Mouse (Mus musculus) lung, postnatal 14 days (tissue): Measurements from ENCODE around the gene BC055324.
"Not testable (repeated sequence)": the region's sequence is repeated elsewhere in the genome, so short reads cannot be mapped to it uniquely, and the experiment has no call there.

Experiments
- DNase-seq: peaks from one replicate; pipeline ENCODE4 v3.0.0; 2021

BC055324 gene

DNA sequence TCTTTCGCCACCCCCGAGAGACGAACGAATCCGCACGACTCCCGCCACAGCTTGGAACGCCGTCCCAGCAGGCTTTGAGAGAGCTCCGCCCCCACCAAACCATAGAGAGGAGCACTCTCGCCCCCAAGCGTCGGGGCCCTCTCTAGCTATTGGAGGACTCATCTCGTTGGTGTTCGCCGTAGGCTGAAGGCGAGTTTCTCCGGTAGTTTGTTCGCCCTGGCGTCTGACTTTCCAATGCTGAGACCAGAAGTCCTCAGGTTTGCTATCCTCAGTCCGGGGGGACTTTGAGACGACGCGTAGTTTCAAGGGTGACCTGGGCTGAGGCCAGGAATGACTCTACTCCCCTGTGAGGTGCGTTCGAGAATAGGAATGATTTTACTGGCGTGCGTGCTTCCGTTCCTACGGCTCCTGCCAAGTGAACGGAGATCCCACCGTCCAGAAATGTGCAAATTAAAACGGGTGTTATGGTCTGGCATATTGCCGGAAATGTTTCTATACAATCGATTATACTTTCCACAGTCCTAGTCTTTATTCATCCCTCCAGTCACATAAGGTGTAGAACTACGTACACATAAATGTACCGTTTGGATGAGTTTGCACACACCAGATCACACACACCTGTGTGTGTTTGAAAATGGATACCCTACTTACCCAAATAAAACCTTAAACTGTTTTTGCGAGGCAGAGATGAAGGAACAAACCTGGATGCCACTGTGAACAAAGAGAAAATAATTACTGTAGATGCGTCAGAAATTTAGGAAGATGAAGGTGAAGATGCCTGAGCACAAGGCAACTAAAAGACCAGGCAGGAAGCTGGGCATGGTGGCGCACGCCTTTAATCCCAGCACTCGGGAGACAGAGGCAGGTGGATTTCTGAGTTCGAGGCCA is at the start of gene BC055324, which contains the start of gene Mettl18:
BC055324 (minus strand) TSS at position 76 of the 888 bp plus-strand sequence.
Mettl18 (plus strand) TSS at position 169 of the 888 bp plus-strand sequence.
- DNase-seq = peak; percentile 90

DNA sequence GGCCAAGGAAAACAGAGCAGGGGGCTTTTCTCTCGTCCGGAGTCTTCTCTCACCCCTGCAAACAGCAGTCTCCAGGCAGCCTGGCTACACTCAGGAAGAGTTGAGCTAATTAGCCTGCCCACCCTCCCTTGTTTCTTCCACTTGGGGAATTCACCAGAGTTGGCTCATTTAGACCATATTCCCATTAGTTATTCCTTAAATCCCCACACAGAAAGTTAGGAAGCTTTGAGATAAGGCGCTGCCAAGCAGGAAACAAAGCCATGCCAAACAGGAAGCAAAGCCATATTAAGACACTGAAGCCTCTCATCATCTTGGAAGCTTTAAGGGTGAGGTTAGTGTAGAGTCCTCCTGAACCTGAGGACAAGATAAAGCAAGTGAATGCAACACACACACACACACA is 49.0 kb upstream of the BC055324 start:
- DNase-seq = peak; percentile 27

DNA sequence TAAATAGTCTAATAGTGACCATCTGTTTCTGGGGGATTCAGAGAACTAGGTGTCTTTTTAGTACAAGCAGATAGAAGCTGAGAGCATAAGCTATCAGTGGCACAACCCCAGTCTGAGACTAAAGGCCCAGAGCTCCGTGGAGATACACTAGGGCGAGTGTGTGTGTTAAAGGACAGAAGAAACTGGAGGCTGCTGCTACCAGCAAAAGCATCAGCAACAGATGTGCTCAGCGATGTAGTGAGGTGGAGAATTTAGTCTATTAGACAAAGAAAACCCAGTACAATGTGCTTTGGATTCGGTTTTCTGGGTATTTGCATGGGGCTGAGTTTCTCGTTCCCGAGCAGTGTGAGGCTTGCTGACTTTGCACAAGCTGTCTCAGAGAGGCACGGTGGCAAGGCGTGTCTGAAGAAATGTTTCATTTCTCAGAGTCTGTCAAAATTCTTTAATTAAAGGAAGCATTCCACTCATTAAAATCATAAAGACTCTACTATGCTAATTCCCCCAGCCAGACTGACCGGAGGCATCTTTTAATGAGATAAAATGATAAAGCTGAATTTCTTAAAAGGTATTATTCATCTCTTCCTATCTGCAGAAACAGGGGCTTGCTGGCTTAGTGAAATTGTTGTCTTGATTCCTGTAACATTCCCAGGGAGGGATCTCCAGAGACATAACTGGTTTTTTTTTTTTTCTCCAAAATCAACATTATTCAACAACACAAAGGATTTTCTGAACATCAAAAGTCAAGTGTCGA is 46.0 kb upstream of the BC055324 start:
- DNase-seq = no peak

DNA sequence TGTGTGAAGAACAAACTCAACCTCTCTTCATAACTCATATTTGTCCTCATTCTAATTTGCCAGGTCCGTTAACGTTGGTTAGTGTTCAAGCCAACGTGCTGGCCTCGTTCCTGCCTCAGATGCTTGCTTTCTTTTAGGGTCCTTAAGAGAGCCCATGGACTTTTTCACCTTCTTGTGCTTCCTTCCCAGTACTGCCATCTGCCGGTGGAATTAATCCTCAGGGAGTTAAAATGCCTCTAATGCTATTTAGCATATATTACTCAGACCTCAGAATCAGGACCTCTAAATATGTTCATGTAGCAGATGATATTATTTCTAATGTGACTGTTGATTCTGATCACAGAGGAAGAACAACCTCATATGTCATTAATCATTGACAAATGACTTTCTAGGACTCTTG is 32.8 kb upstream of the BC055324 start:
- peak; percentile 36 for DNase-seq

DNA sequence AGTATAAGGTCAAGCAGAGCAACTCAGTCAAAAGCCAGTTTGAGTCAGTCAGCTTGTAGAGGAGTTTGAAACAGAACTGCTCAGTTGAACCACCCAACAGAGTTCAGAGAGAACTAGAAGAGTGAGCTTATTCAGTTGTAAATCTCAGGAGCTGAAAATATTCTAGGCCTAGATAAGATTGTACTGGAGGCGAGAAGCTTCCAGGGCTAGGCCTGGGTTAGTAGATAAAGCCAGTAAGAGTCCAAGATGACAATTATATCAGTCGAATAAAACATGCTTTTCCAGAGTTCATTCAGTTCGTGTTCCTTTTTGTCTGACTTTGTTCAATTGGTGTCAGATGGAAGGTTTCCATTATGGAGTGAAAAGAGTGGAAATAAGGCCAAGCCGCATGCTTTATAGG is 31.1 kb upstream of the BC055324 start:
- no peak for DNase-seq

DNA sequence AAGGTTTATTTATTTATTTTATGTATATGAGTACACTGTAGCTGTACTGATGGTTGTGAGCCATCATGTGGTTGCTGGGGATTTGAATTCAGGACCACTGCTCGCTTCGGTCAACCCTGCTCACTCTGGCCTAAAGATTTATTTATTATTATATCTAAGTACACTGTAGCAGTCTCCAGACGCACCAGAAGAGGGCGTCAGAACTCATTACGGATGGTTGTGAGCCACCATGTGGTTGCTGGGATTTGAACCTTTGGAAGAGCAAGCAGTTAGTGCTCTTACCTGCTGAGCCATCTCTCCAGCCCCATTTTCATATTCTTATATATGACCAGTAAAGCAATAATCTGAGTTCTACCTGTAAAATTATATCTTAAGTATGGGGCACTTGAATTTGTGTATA is 27.5 kb upstream of the BC055324 start:
- DNase-seq = not testable (repeated sequence)

DNA sequence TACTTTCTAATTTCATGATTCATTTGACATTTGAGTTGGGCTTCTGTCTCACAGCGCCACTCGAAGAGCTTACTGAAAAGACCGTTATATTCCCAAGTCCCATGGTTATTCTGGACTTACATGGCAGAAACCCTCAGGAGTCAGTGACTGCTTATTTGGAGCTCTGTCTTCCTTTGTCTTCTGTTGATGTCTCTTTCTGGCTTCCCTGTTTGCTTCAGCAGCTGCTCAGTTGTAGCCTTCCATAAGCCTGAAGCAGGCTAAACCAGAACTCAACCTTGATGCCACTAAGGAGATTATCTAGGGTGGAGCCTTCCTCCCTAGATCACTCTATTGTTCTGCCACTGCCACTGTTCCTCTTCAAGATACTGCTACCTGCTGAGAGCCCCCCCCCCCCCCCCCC is 26.1 kb upstream of the BC055324 start:
- not testable (repeated sequence) for DNase-seq

DNA sequence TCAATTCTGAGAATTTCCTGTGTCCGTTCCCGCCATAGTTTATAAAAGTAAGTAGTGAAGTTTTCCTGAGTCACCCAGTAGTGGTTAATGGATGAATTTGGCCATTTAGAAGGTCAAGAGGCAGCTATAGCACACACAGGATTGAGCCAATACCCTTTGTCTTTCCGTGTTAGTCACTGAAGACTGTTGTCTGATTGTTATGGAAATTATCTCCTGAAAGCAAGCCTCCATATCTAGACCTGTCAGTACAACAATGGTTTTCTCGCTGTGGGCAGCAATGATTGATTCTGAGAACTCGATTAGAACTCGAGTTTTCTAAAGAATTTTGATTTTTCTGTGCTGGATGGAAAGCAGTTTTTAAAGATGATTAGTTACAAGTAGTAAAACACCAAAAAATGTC is 25.2 kb upstream of the BC055324 start:
- no peak for DNase-seq

DNA sequence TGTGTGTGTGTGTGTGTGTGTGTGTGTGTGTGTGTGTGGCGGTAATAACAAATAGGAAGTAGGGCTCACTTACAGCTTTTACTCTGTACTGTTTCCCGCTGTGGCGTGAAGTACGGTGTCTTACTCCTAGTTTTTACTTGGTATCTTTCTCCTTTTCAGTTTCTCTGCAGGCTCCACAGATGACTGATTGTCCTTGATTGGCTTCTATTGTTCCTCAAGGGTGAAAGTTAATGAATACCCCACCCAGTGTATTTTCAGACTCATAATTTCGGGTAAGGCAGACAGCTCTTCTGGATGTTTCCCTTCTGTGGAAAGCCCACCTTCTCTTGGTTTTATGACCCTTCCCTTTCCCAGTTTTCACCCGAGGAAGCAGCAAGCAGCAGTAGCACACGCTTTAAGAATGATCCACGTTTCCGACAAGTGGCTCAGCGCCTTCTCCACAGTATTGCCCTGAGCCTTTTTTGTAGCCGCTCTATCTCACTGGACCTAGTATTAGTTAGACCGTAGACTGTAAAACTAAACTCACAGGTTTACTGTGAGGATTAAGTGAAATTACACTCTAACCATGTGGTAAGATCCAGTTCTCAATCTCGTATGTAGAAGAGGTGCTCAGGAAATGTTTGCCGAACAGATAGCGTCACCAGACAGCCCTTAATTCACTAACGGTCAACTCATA is 23.8 kb upstream of the BC055324 start:
- DNase-seq = no peak

DNA sequence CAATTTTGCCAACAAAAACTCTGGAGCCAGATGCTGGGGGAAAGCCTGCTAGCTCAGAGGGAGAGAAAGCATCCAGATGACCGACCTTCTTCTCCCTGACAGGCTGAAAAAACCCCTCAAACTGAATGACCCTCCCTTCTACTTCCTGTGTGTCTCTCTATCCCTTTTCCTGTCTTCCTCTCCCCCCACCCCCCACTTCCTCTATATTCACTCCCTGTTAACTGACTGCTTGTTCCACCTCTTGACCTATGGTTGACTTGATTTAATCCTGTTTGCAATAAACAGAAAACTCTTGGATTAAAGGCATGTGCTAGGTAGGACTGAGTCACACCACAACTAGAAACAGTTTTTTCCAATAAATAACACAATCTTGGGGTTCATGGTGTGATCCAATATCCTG is 20.0 kb upstream of the BC055324 start:
- DNase-seq = no peak

DNA sequence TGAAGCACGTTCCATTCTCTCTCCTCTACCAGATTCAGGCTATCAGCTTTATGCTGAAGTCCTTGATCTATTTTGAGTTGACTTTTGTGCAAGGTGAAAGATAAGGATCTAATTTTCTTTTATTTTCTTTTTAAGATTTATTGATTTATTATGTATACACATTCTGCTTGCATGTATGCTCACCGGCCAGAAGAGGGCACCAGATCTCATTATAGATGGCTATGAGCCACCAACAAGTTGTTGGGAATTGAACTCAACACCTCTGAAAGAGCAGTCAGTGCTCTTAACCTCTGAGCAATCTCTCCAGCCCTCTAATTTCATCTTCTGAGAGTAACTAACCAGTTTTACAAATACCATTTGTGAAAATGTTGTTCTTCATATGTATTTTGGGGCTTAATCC is 14.6 kb upstream of the BC055324 start:
- DNase-seq = peak; percentile 44

DNA sequence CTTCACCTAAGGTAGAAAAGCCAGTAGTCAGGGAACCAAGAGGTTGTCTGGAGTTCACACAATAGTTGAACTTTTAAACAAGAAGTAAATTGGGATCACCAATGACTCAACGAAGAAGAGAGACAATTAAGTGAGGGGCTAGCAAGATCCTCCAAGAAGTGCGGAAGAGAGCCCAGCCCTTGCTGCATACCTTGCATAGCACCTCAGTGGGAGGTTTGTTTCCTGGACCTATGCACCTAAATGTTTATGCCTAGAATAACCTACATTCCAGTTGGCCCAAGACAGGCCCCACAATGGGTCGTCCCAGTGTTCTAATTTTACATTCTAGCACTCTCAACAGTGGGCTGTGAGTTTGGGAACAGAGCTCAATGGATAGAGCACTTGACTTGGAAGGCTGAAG is 9.7 kb upstream of the BC055324 start:
- DNase-seq = no peak

DNA sequence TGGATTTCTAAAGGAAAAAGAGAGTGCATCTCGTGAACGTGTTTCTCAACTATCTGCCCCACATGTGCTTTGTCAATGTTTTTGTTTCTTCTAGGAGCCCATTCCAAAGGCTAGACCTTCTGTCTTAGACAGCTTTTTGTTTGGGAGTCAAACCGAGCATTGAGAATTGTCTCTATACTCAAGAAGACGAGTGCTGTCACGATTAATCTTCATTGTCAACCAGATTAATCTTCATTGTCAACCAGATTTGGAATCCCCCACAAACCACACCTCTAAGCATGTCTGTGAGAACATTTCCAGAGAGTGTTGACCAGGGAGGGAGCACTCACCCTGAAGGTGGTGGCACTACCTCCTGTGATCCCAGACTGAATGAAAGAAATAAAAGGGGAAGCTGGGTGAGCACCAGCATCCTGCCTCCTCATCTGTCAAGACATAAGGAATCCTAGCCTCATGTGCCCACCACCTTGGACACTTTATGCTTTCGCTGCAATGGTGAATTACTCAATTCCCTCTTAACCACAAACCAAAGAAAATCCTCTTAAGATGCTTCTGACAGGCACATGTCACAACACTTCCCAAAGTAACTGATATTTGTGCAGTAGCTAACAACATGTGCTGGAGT is 7.3 kb upstream of the BC055324 start:
- no peak for DNase-seq

DNA sequence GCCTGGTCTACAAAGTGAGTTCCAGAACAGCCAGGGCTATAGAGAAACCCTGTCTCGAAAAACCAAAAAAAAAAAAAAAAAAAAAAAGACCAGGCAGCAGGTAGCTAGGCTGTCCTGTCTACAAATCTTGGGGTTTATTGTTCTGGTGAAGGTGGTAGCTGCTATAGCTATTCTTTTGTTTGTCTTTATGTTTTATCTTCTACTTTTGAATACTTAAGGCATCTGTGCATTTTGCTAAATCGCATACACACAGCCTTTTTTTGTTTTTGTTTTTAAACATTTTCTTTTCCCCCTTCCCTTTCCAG is 965 bp upstream of the BC055324 start:
- DNase-seq = no peak

DNA sequence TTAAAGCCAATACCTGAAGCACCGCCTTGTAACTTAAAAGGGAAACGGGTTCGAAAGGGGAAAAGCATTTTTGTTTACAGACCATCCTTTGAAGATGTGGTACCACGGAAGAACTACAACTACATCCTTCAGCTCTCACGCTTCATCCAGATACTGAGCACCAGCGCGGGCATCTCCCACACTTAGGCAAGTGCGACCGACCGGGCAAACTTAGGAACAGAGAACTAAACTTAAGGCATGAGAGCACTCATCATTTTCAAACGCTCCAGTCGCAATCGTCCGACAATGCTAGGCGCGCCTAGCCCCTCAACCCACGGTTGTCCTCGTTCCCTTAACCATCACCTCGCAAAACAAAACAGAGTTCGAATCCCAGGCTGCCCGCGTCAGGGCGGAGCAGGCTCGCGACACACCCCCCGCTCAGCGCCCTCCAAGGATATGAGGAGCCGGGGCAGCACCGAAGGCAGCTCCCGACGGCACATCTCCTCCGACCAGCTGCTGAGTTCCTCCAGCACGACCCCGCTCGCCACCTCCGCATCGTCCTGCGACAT is 349 bp downstream of the BC055324 start:
- DNase-seq = no peak

DNA sequence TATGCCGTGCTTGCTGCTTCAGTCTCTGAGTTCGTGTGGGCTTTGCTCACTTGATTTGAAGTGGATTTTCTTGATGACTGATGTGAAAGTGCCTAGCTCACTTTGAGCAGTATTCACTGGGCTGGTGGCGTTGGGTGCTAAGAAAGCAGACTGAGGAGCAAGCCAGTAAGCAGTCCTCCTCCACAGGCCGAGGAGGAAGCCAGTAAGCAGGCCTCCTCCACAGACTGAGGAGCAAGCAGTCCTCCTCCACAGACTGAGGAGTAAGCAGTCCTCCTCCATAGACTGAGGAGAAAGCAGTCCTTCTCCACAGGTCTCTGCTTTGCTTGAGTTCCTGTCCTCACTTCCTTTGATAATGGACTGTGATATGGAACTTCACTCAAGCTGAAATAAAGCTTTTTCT is 2.2 kb downstream of the BC055324 start:
- no peak for DNase-seq

DNA sequence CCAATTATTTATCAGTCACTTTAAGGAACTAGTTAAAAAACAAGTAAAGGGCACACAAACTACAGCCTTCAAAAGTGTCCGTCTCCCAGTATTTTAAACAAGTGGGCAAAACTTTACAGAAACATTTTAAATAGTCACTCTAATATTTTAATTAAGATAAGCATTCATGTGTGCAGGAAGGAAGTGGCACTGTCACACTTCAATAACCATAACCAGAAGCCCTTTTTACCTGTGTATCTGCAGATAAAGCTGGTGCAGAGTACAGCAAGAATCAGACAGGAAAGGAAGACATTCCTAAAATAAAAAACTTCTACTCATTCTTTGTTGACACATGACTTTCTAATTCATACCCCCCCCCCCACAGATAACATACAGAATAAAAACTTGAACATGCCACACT is 18.1 kb downstream of the BC055324 start:
- DNase-seq = no peak

DNA sequence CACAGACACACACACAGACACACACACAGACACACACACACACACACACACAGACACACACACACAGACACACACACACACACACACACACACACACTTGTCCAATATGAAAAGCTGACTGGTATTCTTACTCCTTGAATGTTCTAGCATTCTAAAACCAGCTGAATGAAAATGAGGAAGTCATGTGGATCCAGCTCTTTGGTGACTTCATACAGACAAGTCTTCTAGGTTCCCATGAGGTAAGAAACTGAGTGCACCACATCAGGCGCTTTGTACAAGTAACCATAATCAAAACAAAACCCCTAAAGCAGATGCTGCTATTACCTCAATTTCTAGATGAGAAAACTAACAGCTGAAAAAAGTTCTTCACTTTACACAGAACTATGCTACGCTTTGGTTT is 19.5 kb downstream of the BC055324 start:
- no peak for DNase-seq

DNA sequence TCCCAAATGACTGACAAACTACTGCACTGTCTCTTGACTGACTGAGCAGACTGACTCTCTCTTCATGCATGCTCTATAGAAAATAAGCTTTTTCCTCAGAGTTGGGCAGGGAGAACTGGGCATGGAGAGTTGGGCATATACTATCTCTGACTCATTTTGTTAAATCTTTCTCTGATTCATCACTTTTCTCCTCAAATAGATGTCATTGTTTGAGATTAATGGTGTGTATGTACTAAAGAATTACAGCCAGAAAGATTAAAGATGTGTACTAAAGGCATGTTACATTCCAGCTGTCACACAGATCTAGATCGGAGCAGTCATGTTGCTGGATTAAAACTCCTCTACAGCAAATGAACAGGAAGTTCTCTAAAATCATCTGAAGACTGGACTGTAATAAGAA is 20.1 kb downstream of the BC055324 start:
- no peak for DNase-seq

DNA sequence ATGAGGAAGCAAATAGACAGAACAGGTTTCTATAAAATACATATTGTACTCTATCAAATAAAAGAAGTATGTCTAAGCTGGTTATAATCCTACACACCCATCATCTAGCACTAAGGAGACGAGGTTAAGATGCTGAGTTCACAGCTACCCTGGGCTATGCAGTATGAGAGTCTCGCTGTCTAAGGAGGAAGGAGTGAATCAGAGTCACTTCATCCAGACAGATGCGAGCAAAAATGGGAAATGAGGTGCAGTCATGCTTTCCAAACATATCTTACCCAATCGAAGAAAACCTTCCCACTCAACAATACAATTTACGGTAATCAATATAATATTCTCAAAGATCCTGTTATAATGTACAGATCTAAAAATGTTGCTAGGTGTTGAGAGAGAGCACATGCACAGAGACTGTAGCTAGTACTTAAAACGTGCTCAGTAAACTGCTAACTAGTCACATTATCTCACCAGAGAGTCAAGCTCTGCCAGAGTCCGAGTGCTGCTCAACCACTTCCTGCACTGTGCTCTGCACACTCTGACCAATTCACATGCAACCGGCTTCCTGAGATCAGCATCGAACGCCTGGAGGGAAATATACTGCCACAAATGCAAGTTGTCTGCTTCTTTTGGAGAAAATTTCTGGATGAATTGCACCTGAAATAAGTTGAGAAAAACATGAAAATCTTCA is 30.4 kb downstream of the BC055324 start:
- no peak for DNase-seq

DNA sequence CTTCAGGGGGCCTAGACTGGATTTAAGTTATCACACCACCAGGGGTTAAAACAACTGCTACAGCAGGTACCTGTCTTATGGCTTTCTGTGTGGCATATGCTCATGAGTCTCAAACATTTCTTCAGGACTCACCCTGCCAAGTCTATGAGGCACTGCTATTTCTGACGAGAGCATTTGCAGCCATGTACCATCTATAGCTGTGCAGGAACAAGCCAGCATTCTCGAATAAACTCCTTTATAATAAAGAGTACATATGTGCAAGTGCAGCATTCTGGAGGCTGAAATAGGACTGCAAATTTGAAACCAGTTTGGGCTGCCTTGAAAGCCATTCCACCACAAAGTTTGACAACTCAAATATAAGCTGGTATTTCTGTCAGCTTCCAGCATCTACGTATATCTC is 36.6 kb downstream of the BC055324 start:
- DNase-seq = no peak

DNA sequence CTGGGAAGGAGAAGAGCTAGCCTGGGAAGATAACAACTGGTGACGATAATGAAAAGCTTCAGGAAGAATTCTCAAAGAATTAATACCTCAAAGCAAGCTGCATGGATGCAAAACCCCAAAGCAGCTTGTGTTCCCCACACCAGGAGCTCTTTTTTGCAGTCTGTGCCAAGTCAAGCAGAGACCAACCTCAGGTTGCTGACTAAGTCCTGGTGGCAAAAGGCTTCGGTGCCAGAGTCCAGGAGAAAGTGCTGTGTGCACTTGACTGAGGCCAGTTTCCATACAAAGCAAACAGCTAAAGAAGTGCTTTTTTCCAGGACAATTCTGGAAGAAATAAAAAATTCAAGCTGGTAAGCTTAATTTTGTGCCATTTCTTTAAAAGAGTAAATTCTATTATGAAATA is 41.2 kb downstream of the BC055324 start:
- DNase-seq = no peak
